Mouse (Mus musculus) liver, embryonic 15.5 days (tissue): ENCODE results near the gene 1110004F10Rik. TPM values are rescaled to one million over a fixed set of nuclear protein-coding genes. Genes with fewer than 3 reads are reported as not detected.

ENCODE experiments used
- ATAC-seq: fragments of 200-750 bp; cut with Nextera tagmentation; 2 replicates; pipeline ENCODE4 v1.8.0; 2017; ENCODE audit warnings: moderate number of reproducible peaks, mild to moderate bottlenecking, moderate library complexity; ENCODE audit not compliant: insufficient read depth
- H3K27ac ChIP-seq: fragments of 300-500 bp; sonication (generic); replicated peaks from 2 replicates; pipeline ENCODE4 v1.5.1; 2015; ENCODE audit warnings: mild to moderate bottlenecking, inconsistent platforms
- H3K27me3 ChIP-seq: fragments of 300-500 bp; sonication (generic); 2 replicates; pipeline ENCODE4 v1.6.1; 2015; ENCODE audit warnings: mild to moderate bottlenecking, inconsistent platforms
- H3K36me3 ChIP-seq: fragments of 300-500 bp; sonication (generic); replicated peaks from 2 replicates; pipeline ENCODE4 v1.6.1; 2015; ENCODE audit warnings: moderate library complexity, mild to moderate bottlenecking, inconsistent platforms
- H3K4me1 ChIP-seq: fragments of 300-500 bp; sonication (generic); replicated peaks from 2 replicates; pipeline ENCODE4 v1.6.1; 2015; ENCODE audit warnings: inconsistent platforms
- H3K4me2 ChIP-seq: fragments of 300-500 bp; sonication (generic); 2 replicates; pipeline ENCODE4 v1.6.1; 2015; ENCODE audit warnings: moderate library complexity, mild to moderate bottlenecking, inconsistent platforms
- H3K4me3 ChIP-seq: fragments of 300-500 bp; sonication (generic); replicated peaks from 2 replicates; pipeline ENCODE4 v1.5.1; 2015; ENCODE audit warnings: mild to moderate bottlenecking, inconsistent platforms
- H3K9ac ChIP-seq: fragments of 300-500 bp; sonication (generic); 2 replicates; pipeline ENCODE4 v1.6.1; 2015; ENCODE audit warnings: moderate library complexity, mild to moderate bottlenecking, inconsistent platforms
- H3K9me3 ChIP-seq: fragments of 300-500 bp; sonication (generic); replicated peaks from 2 replicates; pipeline ENCODE4 v1.6.1; 2016; ENCODE audit warnings: inconsistent platforms
- WGBS: fragments of 180-500 bp; shearing (Covaris S2); methylation state at CpG from one replicate; pipeline ENCODE4 v1.1.7; 2015; ENCODE audit warnings: mixed read lengths; ENCODE audit not compliant: insufficient replicate concordance; 5-methylcytosine and 5-hydroxymethylcytosine counted together
- polyA plus RNA-seq: library from polyadenylated mRNA; unstranded; fragments of >200 nt; fragmentation: Nextera tagmentation; extraction: Ambion mirVana; gene quantifications from 2 replicates; pipeline ENCODE4 v1.2.1, GENCODE M21; 2015

The 1110004F10Rik gene
- polyA plus RNA-seq, 1 experiment from 2014 or later, result 94.2 TPM

GRCm38 (mm10) chr7:116153781-116154368 lies 114.7 kb downstream of the 1110004F10Rik start:
- Histone ChIP-seq H3K27ac (no peak overlapping the region), H3K9me3 (no peaks in the 10 kb centered on the region), H3K27me3 (no peaks in the 10 kb centered on the region), H3K36me3 (no peaks in the 10 kb centered on the region), H3K4me3 (no peak overlapping the region), H3K4me2 (no peak overlapping the region), H3K9ac (no peak overlapping the region), H3K4me1 (no peaks in the 10 kb centered on the region)
- ATAC-seq, result no peak
- WGBS, result 7% methylated on average over 2 of the region's 2 CpGs

Other genes with a start within 250 kb of the 1110004F10Rik start
- 84.4 and 95.6 TPM in 2 replicates for gene Sox6, start 601 bp upstream of the 1110004F10Rik start, polyA plus RNA-seq
- 0.58 and 0.75 TPM in 2 replicates for gene Gm4353, start 45.2 kb downstream of the 1110004F10Rik start, polyA plus RNA-seq